Mouse (Mus musculus) gastrocnemius, postnatal 14 days (tissue): ENCODE measurements around the gene 1600014C10Rik. TPM values are rescaled to one million over a fixed set of nuclear protein-coding genes. Genes with fewer than 3 reads are reported as not detected.

Experiments used
- DNase-seq: peaks from one replicate; pipeline ENCODE4 v3.0.0; 2021; ENCODE audit warnings: mixed read lengths
- intact Hi-C: fragments of 180-260 bp; cut with DNase I; formaldehyde crosslinking; loops from one replicate; pipeline ENCODE4 v1.15.1; 2025; ENCODE audit warnings: low total_unique reads
- total RNA-seq, 2 experiments: library from RNA; stranded (reverse); gene quantifications; 2 replicates each; pipeline ENCODE4 v1.2.3; 2021

1600014C10Rik gene
- total RNA-seq, 2 experiments from 2014 or later, result 15.8 to 17.9 TPM

GRCm38 (mm10) chr7:38181366-38181765 is 1.7 kb upstream of the 1600014C10Rik start:
- intact Hi-C loops, result loop anchor here (5.0 kb wide), 1 partner anchor 86 kb away; no protein-coding TSS in a partner anchor
- no peak for DNase-seq

DNA sequence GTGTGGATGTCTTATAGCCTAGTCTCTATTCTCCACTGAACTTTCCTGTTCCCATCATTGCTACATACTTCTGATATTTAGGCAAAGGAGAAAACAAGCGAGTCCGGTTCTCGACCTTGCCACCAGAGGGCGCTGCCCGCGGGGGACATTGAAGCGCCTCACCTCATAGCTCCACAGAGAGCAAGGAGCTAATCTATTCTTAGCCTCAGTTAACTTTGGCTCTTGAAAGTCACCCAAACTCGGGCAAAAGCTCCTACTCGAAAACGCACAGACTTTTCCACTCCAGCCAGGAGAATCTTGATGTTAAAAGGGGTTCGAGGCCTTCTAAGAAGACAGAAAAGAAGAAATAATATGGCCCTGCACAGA is 438 bp upstream of the 1600014C10Rik start:
- DNase-seq, result peak; percentile 84
- intact Hi-C loops, result loop anchor here (5.0 kb wide), 1 partner anchor 85 kb away; no protein-coding TSS in a partner anchor

- peak; percentile 84 for DNase-seq
Observed at GRCm38 (mm10) chr7:38183709-38184417, 846 bp downstream of the 1600014C10Rik start.

GRCm38 (mm10) chr7:38184418-38184745 is 1.4 kb downstream of the 1600014C10Rik start:
- intact Hi-C loops, result loop anchor here (5.0 kb wide), 1 partner anchor 83 kb away; no protein-coding TSS in a partner anchor
- DNase-seq, result no peak

More at GRCm38 (mm10) chr7:38183709-38184417, 846 bp downstream of the 1600014C10Rik start:
- intact Hi-C loops, result loop anchor here (5.0 kb wide), 1 partner anchor 83 kb away; no protein-coding TSS in a partner anchor

DNA sequence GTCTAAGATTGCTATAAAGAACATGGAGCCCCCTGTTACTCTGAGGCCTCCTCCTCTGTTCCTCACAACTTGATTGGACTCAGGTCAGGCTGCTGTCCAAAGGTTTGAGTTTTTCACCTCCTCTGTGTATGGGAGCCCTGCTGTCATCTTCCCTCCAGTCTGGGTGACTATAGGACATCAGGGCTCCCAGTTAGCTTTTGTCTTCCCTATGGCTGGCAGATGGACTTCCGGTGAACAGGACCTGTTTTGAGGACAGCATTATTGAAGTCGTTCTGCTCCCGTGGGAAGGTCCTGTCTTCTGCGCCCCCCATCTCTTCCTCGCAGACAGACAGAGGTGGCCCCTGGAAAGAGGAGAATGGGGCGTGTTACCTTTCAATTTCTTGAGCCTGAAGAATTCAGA is 1.8 kb downstream of the 1600014C10Rik start:
- intact Hi-C loops, result loop anchor here (5.0 kb wide), 1 partner anchor 83 kb away; no protein-coding TSS in a partner anchor
- DNase-seq, result no peak

GRCm38 (mm10) chr7:38186861-38187260 is 3.8 kb downstream of the 1600014C10Rik start:
- intact Hi-C loops, result no loop called here
- no peak for DNase-seq

DNA sequence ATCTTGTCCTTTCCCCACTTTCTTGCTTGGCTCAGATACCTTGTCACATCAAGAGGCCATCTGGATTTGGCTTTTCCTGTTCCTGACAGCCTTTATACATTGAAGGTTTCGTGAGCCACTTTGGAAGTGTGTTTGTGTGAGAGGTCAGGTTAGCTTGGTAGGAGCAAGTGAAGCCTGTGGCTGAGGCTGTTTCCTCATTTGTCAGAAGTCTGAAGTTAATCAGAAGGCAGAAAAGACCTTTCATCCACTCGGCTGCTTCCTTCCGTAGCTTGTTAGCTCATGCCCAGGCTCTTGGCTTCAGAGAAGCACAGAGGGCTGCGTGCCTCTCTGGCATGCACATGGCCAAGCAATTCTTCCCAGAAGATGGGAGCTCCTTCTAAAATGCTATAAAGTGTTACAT is 4.8 kb downstream of the 1600014C10Rik start:
- intact Hi-C loops, result no loop called here
- no peak for DNase-seq

DNA sequence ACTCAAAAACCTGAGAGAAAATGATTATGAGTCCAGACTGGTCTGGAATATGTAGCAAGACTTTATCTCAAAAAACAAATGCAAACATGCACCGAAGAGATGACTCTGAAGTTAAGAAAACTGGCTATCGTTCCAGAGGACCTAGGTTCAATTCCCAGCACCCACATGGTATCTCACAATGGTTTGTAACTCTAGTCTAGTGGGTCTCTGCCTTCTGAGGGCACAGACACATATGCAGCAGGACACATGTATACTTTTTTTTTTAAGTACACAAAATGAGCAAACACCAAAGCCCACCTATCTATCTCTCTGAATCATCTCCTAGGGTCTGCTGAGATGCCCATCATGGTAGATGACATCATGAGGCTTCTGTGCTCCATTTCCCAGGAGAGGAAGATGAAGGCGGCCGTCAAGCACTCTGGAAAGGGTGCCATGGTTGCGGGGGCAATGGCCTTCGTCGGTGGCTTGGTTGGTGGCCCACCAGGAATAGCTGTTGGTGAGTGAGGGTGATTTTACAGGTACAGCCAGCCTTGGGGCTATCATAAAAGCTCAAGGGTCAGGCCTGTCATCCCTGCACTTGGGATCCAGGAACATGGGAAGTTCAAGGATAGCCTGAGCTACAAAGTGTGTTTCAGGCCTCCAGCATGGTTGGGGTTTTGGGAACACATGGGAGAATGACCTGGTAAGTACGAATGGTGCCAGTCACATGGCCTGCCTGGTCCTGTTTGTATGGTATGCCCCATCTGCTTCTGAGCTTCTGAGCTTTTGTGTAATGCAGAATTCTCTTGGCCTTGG is 5.5 kb downstream of the 1600014C10Rik start:
- intact Hi-C loops, result no loop called here
- no peak for DNase-seq

GRCm38 (mm10) chr7:38189136-38189982 is 6.3 kb downstream of the 1600014C10Rik start:
- DNase-seq, result no peak
- intact Hi-C loops, result no loop called here

GRCm38 (mm10) chr7:38190056-38190835 is 7.2 kb downstream of the 1600014C10Rik start:
- DNase-seq, result no peak
- intact Hi-C loops, result no loop called here

DNA sequence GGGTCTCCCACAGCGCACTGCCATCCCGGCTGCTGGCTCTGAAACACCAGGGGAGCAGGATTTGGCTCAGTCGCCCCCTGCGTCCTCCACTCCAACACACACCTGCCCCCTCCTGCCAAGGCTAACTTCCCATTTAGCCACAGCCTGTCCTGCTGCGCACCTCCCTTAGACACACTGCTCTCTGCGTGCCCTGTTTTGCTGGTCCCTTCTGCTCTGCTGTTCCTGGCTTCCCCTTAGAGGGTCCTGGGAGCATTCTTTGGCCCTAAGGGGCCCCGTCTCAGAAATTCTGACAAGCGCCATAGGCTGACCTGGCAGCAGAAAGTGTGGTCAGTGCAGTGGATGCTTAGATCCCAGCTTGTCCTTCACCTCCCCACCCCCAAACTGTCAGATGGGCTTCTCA is 8.1 kb downstream of the 1600014C10Rik start:
- intact Hi-C loops, result no loop called here
- no peak for DNase-seq

DNA sequence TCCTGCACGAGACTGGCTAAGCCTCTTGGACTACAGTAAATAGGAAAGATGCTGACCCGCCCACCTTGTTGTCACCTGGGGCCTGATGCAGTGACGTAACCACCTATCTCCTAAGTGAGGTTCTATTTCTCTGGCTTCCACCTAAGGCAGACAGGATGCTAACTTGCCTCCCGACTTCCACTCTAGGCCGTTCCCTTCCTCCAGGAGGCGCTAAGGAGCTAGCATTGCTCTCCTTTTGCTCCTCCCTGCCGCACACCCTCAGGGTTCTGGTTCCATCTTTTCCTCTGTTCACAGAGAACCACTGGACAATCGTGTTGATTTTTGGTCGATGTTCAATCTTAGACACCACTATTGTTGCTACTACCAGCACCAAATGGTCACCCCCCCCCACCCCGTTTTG is 8.6 kb downstream of the 1600014C10Rik start:
- no peak for DNase-seq
- intact Hi-C loops, result no loop called here

- intact Hi-C loops, result no loop called here
- no peak for DNase-seq
Observed at GRCm38 (mm10) chr7:38199907-38200605, 17.0 kb downstream of the 1600014C10Rik start.

- intact Hi-C loops, result no loop called here
- peak; percentile 86 for DNase-seq
Observed at GRCm38 (mm10) chr7:38200606-38201289, 17.7 kb downstream of the 1600014C10Rik start.

DNA sequence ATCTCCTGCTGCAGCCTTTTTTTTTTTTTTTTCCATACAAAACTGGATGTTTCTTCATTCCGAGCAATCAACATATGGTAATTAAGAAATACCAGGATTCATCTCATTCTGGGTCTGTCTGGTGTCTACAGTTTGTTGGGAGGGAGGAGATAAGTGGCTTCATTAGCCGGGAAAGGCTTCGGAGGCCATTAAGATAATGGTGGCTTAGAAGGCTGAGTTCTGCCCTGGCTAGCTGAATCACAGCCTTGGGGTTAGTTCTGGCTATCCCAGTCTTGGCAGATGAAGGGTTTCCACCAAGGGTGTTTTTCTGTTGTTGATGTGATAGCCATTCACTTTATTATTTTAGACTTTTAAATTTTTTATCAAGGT is 18.3 kb downstream of the 1600014C10Rik start:
- DNase-seq, result no peak
- intact Hi-C loops, result no loop called here

DNA sequence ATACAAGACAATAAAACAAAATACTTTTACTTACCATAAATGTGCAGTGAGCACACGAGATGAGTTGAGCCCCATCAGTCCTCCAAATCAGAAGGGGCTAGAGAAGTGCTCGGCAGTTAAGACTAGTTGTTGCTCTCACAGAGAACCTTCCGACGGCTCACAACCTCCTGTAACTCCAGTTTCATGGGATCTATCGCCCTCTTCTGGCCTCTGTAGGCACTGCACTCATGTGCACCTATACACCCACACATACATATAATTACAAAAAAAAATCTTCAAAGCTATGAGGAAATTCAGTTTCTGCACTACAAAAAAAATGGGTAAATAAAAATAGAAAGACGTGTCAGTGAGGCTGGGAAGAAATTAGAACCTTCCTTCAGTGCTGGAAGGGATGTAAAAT is 21.3 kb downstream of the 1600014C10Rik start:
- intact Hi-C loops, result no loop called here
- DNase-seq, result no peak

- intact Hi-C loops, result loop anchor here (5.0 kb wide), 1 partner anchor 62 kb away; no protein-coding TSS in a partner anchor
Observed at GRCm38 (mm10) chr7:38205801-38206200, 22.8 kb downstream of the 1600014C10Rik start.

GRCm38 (mm10) chr7:38206564-38206963 is 23.5 kb downstream of the 1600014C10Rik start:
- intact Hi-C loops, result loop anchor here (5.0 kb wide), 1 partner anchor 61 kb away; no protein-coding TSS in a partner anchor
- no peak for DNase-seq

More at GRCm38 (mm10) chr7:38205801-38206200, 22.8 kb downstream of the 1600014C10Rik start:
- no peak for DNase-seq
